Mouse (Mus musculus) effector memory CD4-positive, alpha-beta T cell, adult 5 months (primary cell): ENCODE results near the gene Sit1. TPM values are rescaled to one million over a fixed set of nuclear protein-coding genes. Genes with fewer than 3 reads are reported as not detected.

Source experiments
- polyA plus RNA-seq: library from polyadenylated mRNA; unstranded; fragments of 100-300 nt; shearing (Covaris generic); gene quantifications from one replicate; pipeline ENCODE4 v1.2.1, GENCODE M21; 2017

Sit1 gene
- 228 TPM for polyA plus RNA-seq

GRCm38 (mm10) chr4:43483535-43484091 is at the start of gene Sit1:
Gene Sit1, minus strand, starts transcription at chr4:43483734.

GRCm38 (mm10) chr4:43506536-43507185 is 23.1 kb upstream of the Sit1 start, which contains the start of gene Car9:
Gene Car9, plus strand, starts transcription at chr4:43506966.

GRCm38 (mm10) chr4:43499407-43500333 is 16.1 kb upstream of the Sit1 start, which contains the start of gene Arhgef39:
Gene Arhgef39, minus strand, starts transcription at chr4:43499695.

GRCm38 (mm10) chr4:43492821-43493185 is 9.3 kb upstream of the Sit1 start, which contains the start of gene Ccdc107:
Gene Ccdc107, plus strand, starts transcription at chr4:43492900.

GRCm38 (mm10) chr4:43454041-43454836 is 29.3 kb downstream of the Sit1 start, which contains the start of gene Cd72:
Gene Cd72, minus strand, starts transcription at chr4:43454628.

GRCm38 (mm10) chr4:43441639-43442038 is 41.9 kb downstream of the Sit1 start, which contains the start of gene Tesk1:
Gene Tesk1, plus strand, starts transcription at chr4:43441939.

Other genes starting within 250 kb of the Sit1 start
- not detected for gene Atp8b5, start 216.6 kb downstream of the Sit1 start, polyA plus RNA-seq
- gene Rusc2, start 101.8 kb downstream of the Sit1 start, polyA plus RNA-seq: not detected
- gene Fam166b, start 54.6 kb downstream of the Sit1 start, polyA plus RNA-seq: not detected
- gene Tesk1, start 41.8 kb downstream of the Sit1 start, polyA plus RNA-seq: 66.2 TPM
- 15.3 TPM for gene Cd72, start 29.1 kb downstream of the Sit1 start, polyA plus RNA-seq
- 64.2 TPM for gene Ccdc107, start 9.2 kb upstream of the Sit1 start, polyA plus RNA-seq
- gene Arhgef39, start 16.0 kb upstream of the Sit1 start, polyA plus RNA-seq: 4.8 TPM
- gene Car9, start 23.2 kb upstream of the Sit1 start, polyA plus RNA-seq: 0.67 TPM
- not detected for gene Tpm2, start 40.0 kb upstream of the Sit1 start, polyA plus RNA-seq
- 58.4 TPM for gene Creb3, start 78.6 kb upstream of the Sit1 start, polyA plus RNA-seq
- gene Tln1, start 79.0 kb upstream of the Sit1 start, polyA plus RNA-seq: 223 TPM
- gene Rgp1, start 95.0 kb upstream of the Sit1 start, polyA plus RNA-seq: 7.0 TPM
- gene Gba2, start 95.1 kb upstream of the Sit1 start, polyA plus RNA-seq: 30.8 TPM
- 2.5 TPM for gene Msmp, start 100.8 kb upstream of the Sit1 start, polyA plus RNA-seq
- gene Npr2, start 148.2 kb upstream of the Sit1 start, polyA plus RNA-seq: not detected
- not detected for gene Spag8, start 169.9 kb upstream of the Sit1 start, polyA plus RNA-seq
- gene Hint2, start 172.7 kb upstream of the Sit1 start, polyA plus RNA-seq: 56.2 TPM
- gene Tmem8b, start 185.2 kb upstream of the Sit1 start, polyA plus RNA-seq: 1.3 TPM
- gene Fam221b, start 185.4 kb upstream of the Sit1 start, polyA plus RNA-seq: 0.67 TPM
- gene Olfr70, start 217.1 kb upstream of the Sit1 start, polyA plus RNA-seq: not detected
- not detected for gene Olfr71, start 226.5 kb upstream of the Sit1 start, polyA plus RNA-seq
- not detected for gene Hrct1, start 243.5 kb upstream of the Sit1 start, polyA plus RNA-seq
- gene Spaar, start 246.3 kb upstream of the Sit1 start, polyA plus RNA-seq: 0.09 TPM